Mouse (Mus musculus): Measurements from ENCODE around the gene Zfp36l1.

DNA sequence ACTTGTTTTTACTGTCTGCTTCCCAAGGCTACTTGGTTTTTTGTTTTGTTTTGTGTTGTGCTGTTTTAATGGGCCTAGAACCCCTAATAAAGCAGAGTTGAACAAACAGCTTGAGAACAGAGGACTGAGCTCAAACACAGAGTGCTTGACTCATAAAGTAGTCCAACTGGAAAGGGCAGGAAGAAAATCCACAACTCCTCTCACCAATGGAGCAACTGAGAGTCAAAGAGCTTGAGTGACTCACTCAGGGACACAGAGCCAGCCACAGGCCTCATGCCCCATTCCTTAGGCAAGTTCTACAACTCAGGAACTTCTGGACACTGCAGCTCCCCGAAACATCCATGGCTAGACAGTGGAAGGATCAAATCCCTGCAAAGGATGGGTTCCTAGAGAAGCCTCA is 14.0 kb downstream of the Zfp36l1 start:
- TF ChIP-seq CTCF (IDR thresholded peaks at IDR 0.05): no peak
- TF ChIP-seq EP300 (IDR thresholded peaks at IDR 0.05; ENCODE audit: insufficient read depth, low read depth, low read length): no peak

Data from heart, adult 2 months (tissue).